Mouse (Mus musculus) hindbrain, embryonic 13.5 days (tissue): Measurements from ENCODE around the gene Rhd. TPM values are rescaled to one million over a fixed set of nuclear protein-coding genes. Genes with fewer than 3 reads are reported as not detected.
A peak's percentile ranks its signal among the peaks of the same experiment; 100 is the strongest.

Experiments
- ATAC-seq: fragments of 200-750 bp; cut with Nextera tagmentation; 2 replicates; pipeline ENCODE4 v1.8.0; 2017; ENCODE audit warnings: moderate TSS enrichment; ENCODE audit not compliant: low FRiP score
- H3K27ac ChIP-seq: fragments of 300-500 bp; sonication (generic); 2 replicates; pipeline ENCODE4 v1.5.1; 2015; ENCODE audit warnings: inconsistent platforms, mild to moderate bottlenecking, moderate library complexity
- H3K27me3 ChIP-seq: fragments of 300-500 bp; sonication (generic); 2 replicates; pipeline ENCODE4 v1.6.1; 2015; ENCODE audit warnings: mild to moderate bottlenecking, inconsistent platforms
- H3K36me3 ChIP-seq: fragments of 300-500 bp; sonication (generic); 2 replicates; pipeline ENCODE4 v1.6.1; 2015; ENCODE audit warnings: mild to moderate bottlenecking, inconsistent platforms
- H3K4me1 ChIP-seq: fragments of 300-500 bp; sonication (generic); replicated peaks from 2 replicates; pipeline ENCODE4 v1.6.1; 2015; ENCODE audit warnings: inconsistent platforms
- H3K4me2 ChIP-seq: fragments of 300-500 bp; sonication (generic); 2 replicates; pipeline ENCODE4 v1.6.1; 2015; ENCODE audit warnings: inconsistent platforms, mild to moderate bottlenecking, moderate library complexity
- H3K4me3 ChIP-seq: fragments of 300-500 bp; sonication (generic); 2 replicates; pipeline ENCODE4 v1.5.1; 2015; ENCODE audit warnings: mild to moderate bottlenecking, inconsistent platforms
- H3K9ac ChIP-seq: fragments of 300-500 bp; sonication (generic); 2 replicates; pipeline ENCODE4 v1.6.1; 2015; ENCODE audit warnings: mild to moderate bottlenecking, inconsistent platforms
- H3K9me3 ChIP-seq: fragments of 300-500 bp; sonication (generic); 2 replicates; pipeline ENCODE4 v1.6.1; 2016; ENCODE audit warnings: inconsistent platforms
- WGBS: fragments of 180-500 bp; shearing (Covaris S2); methylation state at CpG from one replicate; pipeline ENCODE4 v1.1.7; 2015; 5-methylcytosine and 5-hydroxymethylcytosine counted together
- polyA plus RNA-seq: library from polyadenylated mRNA; unstranded; fragments of >200 nt; fragmentation: Nextera tagmentation; extraction: Ambion mirVana; gene quantifications from 2 replicates; pipeline ENCODE4 v1.2.1, GENCODE M21; 2015

Gene Rhd
- polyA plus RNA-seq, 1 experiment from 2014 or later, result 1.3 TPM

DNA sequence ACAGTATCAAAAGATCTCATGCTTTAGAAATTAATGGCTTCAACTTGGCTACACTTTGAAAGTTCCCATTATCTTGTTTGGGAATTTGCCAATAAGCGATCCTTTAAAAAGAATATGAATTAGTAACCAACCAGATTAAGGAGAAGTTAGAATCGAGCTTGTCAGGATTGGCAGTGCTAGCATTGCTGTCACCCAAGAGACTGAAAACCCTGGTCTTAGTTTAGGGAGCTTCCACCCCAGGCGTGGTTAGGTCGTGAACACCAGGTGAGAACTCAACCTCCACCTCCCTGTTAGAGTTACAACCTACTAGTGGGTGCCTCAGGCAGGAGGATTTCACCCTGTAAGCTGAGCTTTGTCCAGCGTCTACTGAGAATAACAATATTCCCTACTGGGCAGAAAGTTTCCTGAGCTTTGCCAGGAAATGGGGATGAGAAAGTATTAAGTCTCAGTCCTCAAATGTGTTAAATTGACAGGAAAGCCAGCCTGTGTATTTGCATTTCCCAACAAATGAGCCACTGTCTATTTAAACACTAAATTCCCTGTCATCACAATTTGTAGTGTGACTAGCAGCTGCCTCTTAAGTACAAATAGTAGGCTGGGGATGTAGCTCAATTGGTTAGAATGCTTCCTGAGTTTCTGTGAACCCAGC lies 63.6 kb downstream of the Rhd start:
- Histone ChIP-seq H3K4me3 (no peak overlapping the region), H3K27me3 (no peaks in the 10 kb centered on the region), H3K27ac (no peak overlapping the region), H3K4me1 (peaks cover 40% of the 10 kb centered on the region), H3K36me3 (peaks cover 38% of the 10 kb centered on the region), H3K9ac (no peak overlapping the region), H3K4me2 (no peak overlapping the region), H3K9me3 (no peaks in the 10 kb centered on the region)
- ATAC-seq, result no peak
- WGBS, result 78% methylated on average over 5 of the region's 5 CpGs

DNA sequence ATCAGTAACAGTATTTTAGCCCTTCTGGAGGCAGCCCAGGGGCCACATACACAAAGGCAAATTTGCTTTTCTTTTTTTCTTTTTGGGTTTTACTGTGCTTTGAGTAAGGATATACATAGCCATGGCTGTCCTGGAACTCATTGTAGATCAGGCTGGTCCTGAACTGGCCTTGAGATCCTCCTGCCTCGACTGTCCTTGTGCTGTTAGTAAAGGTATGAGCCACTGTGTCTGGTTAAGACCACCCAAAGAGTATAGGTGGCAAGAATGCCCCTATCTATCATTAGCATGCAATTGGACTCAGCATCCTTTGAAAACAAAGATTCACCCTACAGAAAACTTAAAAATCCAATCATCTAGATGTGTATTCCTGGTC lies 64.1 kb downstream of the Rhd start:
- H3K4me2 ChIP-seq, result no peak overlapping the region
- H3K9ac ChIP-seq, result no peak overlapping the region
- H3K9me3 ChIP-seq, result no peaks in the 10 kb centered on the region
- ATAC-seq, result no peak
- WGBS, result 97% methylated on average over 1 of the region's 1 CpGs
- H3K4me3 ChIP-seq, result no peak overlapping the region
- no peaks in the 10 kb centered on the region for H3K27me3 ChIP-seq
- no peak overlapping the region for H3K27ac ChIP-seq
- H3K36me3 ChIP-seq, result peaks cover 43% of the 10 kb centered on the region
- H3K4me1 ChIP-seq, result peaks cover 40% of the 10 kb centered on the region

DNA sequence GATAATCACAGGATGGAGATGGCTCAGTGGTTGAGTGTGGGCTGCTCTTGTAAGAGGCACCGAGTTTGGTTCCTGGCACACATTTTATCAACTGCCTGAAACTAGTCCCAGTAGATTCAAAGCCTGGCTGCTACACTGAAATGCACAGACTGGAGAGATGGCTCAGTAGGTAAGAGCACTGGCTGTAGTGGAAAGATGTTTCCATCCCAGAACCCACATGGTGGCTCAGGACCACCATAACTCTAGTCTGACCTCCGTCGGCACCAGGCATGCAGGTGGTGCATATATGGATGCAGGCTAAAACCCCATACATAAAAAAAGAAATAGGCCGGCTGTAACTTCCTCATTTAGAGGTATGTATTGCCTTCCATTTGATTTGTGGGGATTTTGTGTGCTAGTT lies 65.2 kb downstream of the Rhd start:
- no peak overlapping the region for H3K9ac ChIP-seq
- 77% methylated on average over 4 of the region's 4 CpGs for WGBS
- H3K27ac ChIP-seq, result no peak overlapping the region
- H3K4me3 ChIP-seq, result no peak overlapping the region
- peaks cover 39% of the 10 kb centered on the region for H3K4me1 ChIP-seq
- H3K36me3 ChIP-seq, result peaks cover 54% of the 10 kb centered on the region
- H3K27me3 ChIP-seq, result no peaks in the 10 kb centered on the region
- H3K4me2 ChIP-seq, result no peak overlapping the region
- H3K9me3 ChIP-seq, result no peaks in the 10 kb centered on the region
- ATAC-seq, result no peak

DNA sequence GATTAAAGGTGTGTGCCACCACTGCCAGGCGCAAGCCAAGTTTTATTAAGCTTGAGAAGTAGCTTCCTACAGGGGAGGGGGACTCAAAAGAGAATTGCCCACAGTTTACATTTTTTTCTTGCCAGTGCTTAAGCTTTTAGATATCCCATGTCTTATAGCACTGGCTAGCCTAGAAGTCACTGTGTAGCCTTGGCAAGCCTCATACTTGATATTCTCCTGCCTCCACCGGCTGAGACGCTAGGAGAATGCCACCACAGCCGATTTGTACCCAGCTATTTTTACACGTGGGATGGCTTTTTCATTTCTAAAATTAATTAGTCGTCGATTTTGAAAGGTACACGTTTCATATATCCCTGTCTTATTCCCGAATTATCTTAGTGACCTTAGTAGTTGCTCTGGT lies 65.9 kb downstream of the Rhd start:
- Histone ChIP-seq H3K4me3 (peak overlapping the region; percentile 96), H3K9ac (peak overlapping the region; percentile 24), H3K27me3 (no peaks in the 10 kb centered on the region), H3K4me2 (peak overlapping the region; percentile 93), H3K27ac (peak overlapping the region; percentile 63), H3K36me3 (peaks cover 59% of the 10 kb centered on the region), H3K4me1 (peaks cover 34% of the 10 kb centered on the region), H3K9me3 (no peaks in the 10 kb centered on the region)
- ATAC-seq, result peak; percentile 46
- 30% methylated on average over 9 of the region's 9 CpGs for WGBS

DNA sequence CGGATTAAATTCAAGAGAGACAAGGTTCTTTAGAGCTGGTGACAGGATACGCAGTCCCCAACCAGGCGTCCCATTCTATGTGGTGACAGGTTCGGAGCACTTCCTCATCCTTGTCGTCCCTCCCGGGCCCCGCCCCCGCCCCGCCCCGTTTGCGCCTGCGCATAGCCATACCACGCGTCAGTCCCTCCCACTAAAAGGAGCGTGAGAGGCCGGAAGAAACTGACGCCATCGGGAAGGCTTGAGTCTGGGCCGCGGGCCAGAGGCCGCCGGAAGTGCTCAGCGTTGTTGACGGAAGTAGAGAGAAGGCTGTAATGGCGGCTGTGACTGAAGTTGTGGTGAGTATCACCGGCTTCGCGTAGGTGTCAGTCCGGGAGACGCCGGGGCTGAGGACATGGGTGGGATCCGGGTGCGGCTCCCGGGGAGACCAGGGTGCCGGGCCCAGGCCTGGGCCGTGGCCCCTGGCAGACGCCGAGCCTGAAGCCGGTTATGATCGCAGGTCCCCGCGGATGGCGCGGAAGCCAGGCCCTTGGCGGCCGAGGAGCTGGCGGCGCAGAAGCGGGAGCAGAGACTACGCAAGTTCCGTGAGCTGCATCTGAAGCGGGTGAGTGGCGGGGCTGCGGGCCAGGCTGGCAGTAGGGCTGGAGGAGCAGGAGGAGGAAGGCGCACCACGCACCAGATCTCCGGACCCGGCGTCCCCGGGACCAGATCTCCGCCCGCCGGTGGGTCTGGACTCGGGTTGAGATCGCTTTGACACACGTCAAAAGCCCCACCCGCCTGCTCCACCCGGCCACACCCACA lies 66.5 kb downstream of the Rhd start, which contains the start of gene Syf2:
Gene Syf2 (plus strand): TSS at position 215 of the 798 bp plus-strand sequence.
- peak within 1 kb of the TSS; percentile 85 for H3K27ac ChIP-seq
- ATAC-seq, result peak; percentile 97
- H3K9me3 ChIP-seq, result no peaks in the 10 kb centered on the region
- H3K27me3 ChIP-seq, result no peaks in the 10 kb centered on the region
- peaks cover 27% of the 10 kb centered on the region for H3K4me1 ChIP-seq
- under 1% methylated on average over 68 of the region's 68 CpGs for WGBS
- peak within 1 kb of the TSS; percentile 96 for H3K4me3 ChIP-seq
- H3K36me3 ChIP-seq, result peaks cover 59% of the 10 kb centered on the region
- H3K4me2 ChIP-seq, result peak within 1 kb of the TSS; percentile 93
- H3K9ac ChIP-seq, result peak within 1 kb of the TSS; percentile 87

DNA sequence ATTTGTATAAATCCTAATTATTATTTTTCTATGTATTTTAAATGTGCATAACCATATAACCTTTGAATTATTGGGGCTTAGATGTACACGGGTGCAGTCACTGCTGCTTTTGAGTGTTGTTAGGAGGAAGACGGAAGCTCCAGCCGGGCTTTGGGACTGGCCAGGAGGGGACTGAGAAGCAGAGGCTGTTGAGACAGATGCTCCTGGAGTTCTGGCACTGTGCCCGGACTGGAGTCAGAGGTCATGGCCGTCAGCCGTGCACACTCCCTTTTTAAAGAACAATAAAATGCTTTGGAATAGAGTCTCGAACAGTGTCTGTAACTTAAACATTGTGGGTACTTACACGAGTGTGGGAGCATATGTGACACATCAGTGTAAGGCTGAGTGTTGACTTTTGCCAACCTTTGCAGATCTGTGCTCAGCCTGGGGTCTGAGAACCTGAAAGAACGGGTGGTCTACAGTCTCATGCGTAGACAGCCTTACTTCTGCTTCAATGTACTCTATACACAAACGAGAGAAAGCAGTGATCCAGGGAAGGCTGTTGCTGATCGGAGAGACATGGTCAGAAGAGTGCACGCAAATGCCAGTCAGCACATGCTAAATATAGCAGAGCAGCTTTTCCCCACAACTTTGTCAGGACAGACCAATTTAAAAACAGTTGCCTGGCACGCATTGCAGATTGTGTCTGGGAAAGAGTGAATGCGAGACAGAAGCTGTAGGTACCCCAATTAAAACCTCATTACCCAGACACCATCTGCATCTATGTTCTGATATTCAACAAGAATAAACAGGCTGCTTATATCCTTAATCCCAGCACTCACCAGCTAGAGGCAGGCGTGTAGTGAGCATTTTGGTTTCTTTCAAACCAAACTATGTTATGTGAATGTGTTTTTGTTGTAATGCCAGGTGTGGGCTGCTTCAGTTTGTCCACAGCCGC lies 73.2 kb downstream of the Rhd start:
- Histone ChIP-seq H3K9ac (no peak overlapping the region), H3K27me3 (peaks cover 18% of the 10 kb centered on the region), H3K4me1 (0 out of 2 replicates have a peak, but pooled peaks cover 8% of the 10 kb centered on the region), H3K9me3 (no peaks in the 10 kb centered on the region), H3K4me2 (no peak overlapping the region), H3K4me3 (no peak overlapping the region), H3K27ac (no peak overlapping the region), H3K36me3 (peaks cover 51% of the 10 kb centered on the region)
- no peak for ATAC-seq
- WGBS, result 56% methylated on average over 17 of the region's 17 CpGs

DNA sequence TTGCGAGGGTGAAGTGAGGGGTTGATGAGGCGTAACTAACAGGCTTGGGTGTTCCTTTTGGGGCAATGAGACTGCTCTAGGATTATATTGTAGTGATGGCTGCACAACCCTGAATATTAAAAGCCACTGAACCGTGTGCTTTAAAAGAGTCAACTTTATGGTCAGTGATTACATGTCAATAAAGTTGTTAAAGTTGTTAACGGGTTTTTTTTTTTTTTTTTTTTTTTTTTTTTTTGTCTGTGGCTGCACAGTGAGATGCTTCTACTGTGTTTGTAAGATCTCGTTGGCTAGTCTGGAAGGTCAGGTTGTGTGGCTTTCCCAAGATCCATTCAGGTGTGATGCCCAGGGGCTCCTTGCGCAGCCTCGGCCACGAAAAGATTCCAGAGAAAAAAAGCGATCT lies 75.6 kb downstream of the Rhd start:
- H3K4me1 ChIP-seq, result peaks cover 17% of the 10 kb centered on the region; the same call in 1 of the 2 replicates
- peaks cover 39% of the 10 kb centered on the region for H3K27me3 ChIP-seq
- no peaks in the 10 kb centered on the region for H3K9me3 ChIP-seq
- no peak overlapping the region for H3K27ac ChIP-seq
- H3K4me3 ChIP-seq, result no peak overlapping the region
- peaks cover 27% of the 10 kb centered on the region for H3K36me3 ChIP-seq
- H3K9ac ChIP-seq, result no peak overlapping the region
- ATAC-seq, result no peak
- 49% methylated on average over 9 of the region's 9 CpGs for WGBS
- H3K4me2 ChIP-seq, result no peak overlapping the region

DNA sequence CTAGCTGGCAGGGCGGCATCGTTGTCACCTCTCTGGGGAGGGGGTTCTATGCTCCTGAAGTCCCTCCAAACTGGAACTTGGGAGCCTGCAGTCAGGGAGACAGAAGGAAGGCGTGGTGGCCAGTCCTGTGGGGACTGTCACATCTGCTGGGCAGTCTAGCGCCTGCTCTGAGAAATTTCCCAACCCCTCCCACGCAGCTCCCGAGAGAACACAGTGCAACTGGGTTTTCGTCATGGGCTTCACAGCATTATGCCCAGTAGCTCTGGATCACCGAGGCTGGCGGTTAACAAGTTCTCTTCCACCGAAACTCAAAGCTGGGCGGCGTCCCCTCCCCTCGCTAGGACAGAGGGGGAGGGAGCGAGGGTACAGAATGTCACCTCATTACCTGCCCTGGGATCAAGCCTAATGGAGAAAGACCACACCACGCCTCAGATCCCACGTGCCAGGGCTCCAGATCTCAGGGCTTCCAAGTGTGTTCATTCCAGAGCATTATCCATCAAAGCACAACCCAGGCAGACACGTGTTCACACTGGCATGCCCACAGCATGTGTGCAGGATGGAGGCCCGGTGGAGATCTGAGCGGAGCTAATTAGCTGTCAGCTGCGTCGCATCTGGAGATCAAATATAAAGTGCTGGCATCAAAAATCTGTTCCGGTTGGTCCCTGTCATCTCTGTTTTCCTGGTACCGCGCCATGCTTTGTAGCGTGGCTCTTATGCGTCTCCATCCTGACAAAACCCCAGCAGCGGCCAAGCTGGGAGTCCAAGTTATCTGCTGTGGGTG lies 79.6 kb downstream of the Rhd start:
- Histone ChIP-seq H3K9me3 (no peaks in the 10 kb centered on the region), H3K27me3 (peaks cover 47% of the 10 kb centered on the region), H3K27ac (no peak overlapping the region), H3K4me1 (peaks cover 15% of the 10 kb centered on the region), H3K36me3 (no peaks in the 10 kb centered on the region), H3K9ac (0 out of 2 replicates have a peak overlapping the region, but pooled peaks have one; percentile 43), H3K4me2 (no peak overlapping the region), H3K4me3 (no peak overlapping the region)
- peak; percentile 57; the same call in 1 of the 2 replicates for ATAC-seq
- WGBS, result 44% methylated on average over 27 of the region's 27 CpGs

Other genes starting within 250 kb of the Rhd start
- 3.6 and 3.8 TPM in 2 replicates for gene Man1c1, start 160.2 kb upstream of the Rhd start, polyA plus RNA-seq
- 2.9 and 4.1 TPM in 2 replicates for gene Ldlrap1, start 96.5 kb upstream of the Rhd start, polyA plus RNA-seq
- gene Maco1, start 11.2 kb upstream of the Rhd start, polyA plus RNA-seq, result 112 and 115 TPM in 2 replicates
- 211 and 212 TPM in 2 replicates for gene Tmem50a, start 50.5 kb downstream of the Rhd start, polyA plus RNA-seq
- gene Rsrp1, start 59.1 kb downstream of the Rhd start, polyA plus RNA-seq, result 538 and 556 TPM in 2 replicates
- gene Syf2, start 66.4 kb downstream of the Rhd start, polyA plus RNA-seq, result 65.5 and 70.4 TPM in 2 replicates